Comparison of ENCODE assay signal across 10 mouse cellular contexts in genomic region chr1:62722526-62722925, GRCm38 (mm10). TPM values are rescaled to one million over a fixed set of nuclear protein-coding genes. Genes with fewer than 3 reads are reported as not detected.
DNase-seq lines count a peak whose midpoint lies in the region; ATAC-seq and TF ChIP-seq lines count a peak whose summit lies in the region.
"Had no signal": no experiment of that assay in that cellular context is flagged by ENCODE, and none has a peak within 500 bp of the region (broad histone marks: within the 10 kb centered on the region; RNA-seq: fewer than 3 reads in every experiment).

No protein-coding gene starts in this region.

- peak; percentile 91 for TF ChIP-seq CTCF in heart, adult 2 months (IDR thresholded peaks at IDR 0.05)
- TF ChIP-seq CTCF in spleen, adult 2 months (IDR thresholded peaks at IDR 0.05; ENCODE audit: extremely low read depth, insufficient read depth, insufficient read length, insufficient replicate concordance): peak; percentile 62; the same call in 1 of the 2 replicates

- peaks cover 36% of the 10 kb centered on the region for H3K4me1 ChIP-seq in heart, adult 2 months (ENCODE audit: control insufficient read depth, insufficient read depth, low read length)
- peaks cover 17% of the 10 kb centered on the region; the same call in 1 of the 2 replicates for H3K4me1 ChIP-seq in spleen, adult 2 months (ENCODE audit: control insufficient read depth, insufficient read depth, insufficient read length)
- peaks cover 55% of the 10 kb centered on the region for H3K4me1 ChIP-seq in limb, embryonic 10.5 days
- H3K4me1 ChIP-seq in forebrain, embryonic 14.5 days (ENCODE audit: control insufficient read depth, insufficient read depth, low read length): peaks cover 4% of the 10 kb centered on the region; the same call in 1 of the 2 replicates

- H3K36me3 ChIP-seq in heart, adult 2 months (ENCODE audit: control insufficient read depth, insufficient read depth, low read length): peaks cover 32% of the 10 kb centered on the region
- no peaks in the 10 kb centered on the region for H3K36me3 ChIP-seq in spleen, adult 2 months (ENCODE audit: control insufficient read depth, insufficient read depth, low read length)
- H3K36me3 ChIP-seq in limb, embryonic 10.5 days: peaks cover 78% of the 10 kb centered on the region
- H3K36me3 ChIP-seq in forebrain, embryonic 14.5 days (ENCODE audit: control insufficient read depth, insufficient read depth, low read length): peaks cover 17% of the 10 kb centered on the region
- H3K36me3 ChIP-seq: stomach, embryonic 15.5 days had no signal

- no peaks in the 10 kb centered on the region for H3K27me3 ChIP-seq in heart, adult 2 months (ENCODE audit: control insufficient read depth, insufficient read depth, low read length)
- no peaks in the 10 kb centered on the region for H3K27me3 ChIP-seq in spleen, adult 2 months (ENCODE audit: control insufficient read depth, insufficient read depth, low read length)
- no peaks in the 10 kb centered on the region for H3K27me3 ChIP-seq in limb, embryonic 10.5 days (ENCODE audit: low read depth, poor library complexity, severe bottlenecking)
- H3K27me3 ChIP-seq in forebrain, embryonic 14.5 days (replicated peaks; ENCODE audit: control insufficient read depth, insufficient read depth, low read length): no peaks in the 10 kb centered on the region
- H3K27me3 ChIP-seq: stomach, embryonic 15.5 days had no signal

- H3K79me2 ChIP-seq in heart, adult 2 months (replicated peaks; ENCODE audit: control insufficient read depth, insufficient read depth, low read length): peaks cover 2% of the 10 kb centered on the region; the same call in 1 of the 2 replicates

- no peak for TF ChIP-seq POLR2A in heart, adult 2 months (IDR thresholded peaks at IDR 0.05; ENCODE audit: insufficient read depth, low read depth, low read length)
- no peak for TF ChIP-seq POLR2A in spleen, adult 2 months (IDR thresholded peaks at IDR 0.05; ENCODE audit: low read depth, low read length)

- no peak overlapping the region for H3K4me2 ChIP-seq in forebrain, embryonic 14.5 days (ENCODE audit: low read length)
- H3K4me2 ChIP-seq: stomach, embryonic 15.5 days had no signal

- H3K9me3 ChIP-seq in limb, embryonic 10.5 days (replicated peaks): no peaks in the 10 kb centered on the region
- H3K9me3 ChIP-seq in forebrain, embryonic 14.5 days (replicated peaks; ENCODE audit: control insufficient read depth, low read length): no peaks in the 10 kb centered on the region
- H3K9me3 ChIP-seq: stomach, embryonic 15.5 days had no signal

- intact Hi-C loops in heart, adult 2 months (cut with DNase I): loop anchor here (5.0 kb wide), 1 partner anchor 240 kb away; no protein-coding TSS in a partner anchor
- intact Hi-C loops in heart, postnatal 14 days (cut with DNase I): loop anchor here (5.0 kb wide), 1 partner anchor 50 kb away; no protein-coding TSS in a partner anchor

- ATAC-seq in forebrain, embryonic 14.5 days: no peak
- ATAC-seq: forebrain, embryonic 16.5 days had no signal

- H3K27ac ChIP-seq in heart, adult 2 months: no peak overlapping the region
- no peak overlapping the region for H3K27ac ChIP-seq in spleen, adult 2 months (ENCODE audit: insufficient read depth, low read length)
- no peak overlapping the region for H3K27ac ChIP-seq in limb, embryonic 10.5 days
- H3K27ac ChIP-seq in forebrain, embryonic 14.5 days (ENCODE audit: low read depth, low read length): no peak overlapping the region
- H3K27ac ChIP-seq: stomach, embryonic 15.5 days had no signal

- no peak overlapping the region for H3K4me3 ChIP-seq in heart, adult 2 months
- no peak overlapping the region for H3K4me3 ChIP-seq in spleen, adult 2 months (ENCODE audit: extremely low read depth, insufficient read depth, insufficient read length)
- H3K4me3 ChIP-seq in limb, embryonic 10.5 days: no peak overlapping the region
- H3K4me3 ChIP-seq in forebrain, embryonic 14.5 days (ENCODE audit: low read depth, low read length): no peak overlapping the region
- H3K4me3 ChIP-seq: stomach, embryonic 15.5 days had no signal

- 74% methylated on average over 8 of the region's 8 CpGs for WGBS in heart, adult 2 months
- WGBS in spleen, adult 2 months: 78% methylated on average over 8 of the region's 8 CpGs
- WGBS in limb, embryonic 10.5 days: 71% methylated on average over 8 of the region's 8 CpGs
- WGBS in forebrain, embryonic 14.5 days: 66% methylated on average over 8 of the region's 8 CpGs

- DNase-seq in heart, adult 2 months: peak in 1 of 2 experiments; percentile 60
- no peak for DNase-seq in heart, postnatal 14 days
- no peak for DNase-seq in spleen, adult 2 months (ENCODE audit: low read depth in 1 of 2, low spot score in 2 of 2)
- DNase-seq in spleen, postnatal 4 days (ENCODE audit: low spot score in 2 of 2): no peak
- peak; percentile 71 for DNase-seq in limb, embryonic 10.5 days (ENCODE audit: low spot score)
- no peak for DNase-seq in right cerebral cortex, postnatal 10 days (ENCODE audit: low spot score in 2 of 2)
- no peak for DNase-seq in forebrain, embryonic 14.5 days (ENCODE audit: low spot score)
- DNase-seq in adrenal gland, adult 2 months: no peak

- 0 out of 2 replicates have a peak, but pooled peaks have one; percentile 35 for TF ChIP-seq EP300 in heart, adult 2 months (IDR thresholded peaks at IDR 0.05; ENCODE audit: insufficient read depth, low read depth, low read length)

- no peak overlapping the region for H3K9ac ChIP-seq in heart, adult 2 months (ENCODE audit: low read depth, low read length)
- H3K9ac ChIP-seq in forebrain, embryonic 14.5 days (ENCODE audit: low read length): no peak overlapping the region
- H3K9ac ChIP-seq: stomach, embryonic 15.5 days had no signal

RNA-seq across cellular contexts. Expression of gene Nrp2, which starts 19.4 kb away (rescaled TPM):
- total RNA-seq in heart, adult 2 months (2021): 10 to 100 TPM; 20.7 to 29.6 TPM
- polyA plus RNA-seq in heart, adult 2 months (2012; rRNA removed): 15.6 and 24.2 TPM in 2 replicates
- total RNA-seq in heart, postnatal 14 days (2021): 10 to 100 TPM; 41.9 to 56.8 TPM
- 6.1 and 6.5 TPM in 2 replicates for polyA plus RNA-seq in spleen, adult 2 months (2012; rRNA removed)
- 31.7 and 54.7 TPM in 2 replicates for polyA plus RNA-seq in limb, embryonic 10.5 days (2016; fragmentation: Nextera tagmentation; extraction: Ambion mirVana)
- polyA plus RNA-seq in forebrain, embryonic 14.5 days (2014; fragmentation: Nextera tagmentation; extraction: Ambion mirVana): 16.3 and 23.8 TPM in 2 replicates
- 10 to 100 TPM; 32.1 to 46.3 TPM for total RNA-seq in adrenal gland, adult 2 months (2021)
- polyA plus RNA-seq in adrenal gland, adult 2 months (2012; rRNA removed): 16.4 and 16.6 TPM in 2 replicates
